Mouse (Mus musculus): ENCODE data around the gene Abca16.

GRCm38 (mm10) chr7:120503891-120504662, 94.6 kb downstream of the Abca16 start:
- TF ChIP-seq CTCF (IDR thresholded peaks at IDR 0.05; ENCODE audit: borderline replicate concordance, control insufficient read depth, extremely low read depth, insufficient read depth, low read length, poor library complexity) (no peak), POLR2A (IDR thresholded peaks at IDR 0.05; ENCODE audit: control insufficient read depth, extremely low read depth, insufficient read depth, low read length, poor library complexity) (no peak)

Data from thymus, adult 2 months (tissue).